Comparison of ENCODE assay signal across 13 mouse cellular contexts in the genomic region with DNA sequence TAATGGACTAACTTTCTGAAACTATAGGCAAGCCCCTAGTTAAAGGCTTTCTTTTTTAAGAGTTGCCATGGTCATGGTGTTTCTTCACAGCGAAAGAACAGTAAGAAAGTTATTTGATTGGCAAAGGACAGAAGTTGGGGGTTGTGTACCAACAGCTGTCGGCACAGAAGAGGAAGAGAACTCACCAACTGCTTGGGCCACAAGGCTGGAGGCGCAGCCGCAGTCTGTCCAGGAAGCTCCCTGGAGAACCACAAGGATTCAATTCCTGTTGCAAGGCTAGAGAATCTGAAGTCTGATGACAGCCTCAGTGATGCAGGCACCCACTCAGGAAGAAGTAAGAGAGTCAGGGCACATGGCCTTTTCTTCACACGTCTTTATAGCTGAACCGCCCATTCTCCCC. TPM values are rescaled to one million over a fixed set of nuclear protein-coding genes. Genes with fewer than 3 reads are reported as not detected.
DNase-seq lines count a peak whose midpoint lies in the region; ATAC-seq lines count a peak whose summit lies in the region.
"Had no signal": no experiment of that assay in that cellular context is flagged by ENCODE, and none has a peak within 500 bp of the region (broad histone marks: within the 10 kb centered on the region; RNA-seq: fewer than 3 reads in every experiment).

No protein-coding gene starts in this region.

- no peaks in the 10 kb centered on the region for H3K36me3 ChIP-seq in liver, embryonic 11.5 days (ENCODE audit: control insufficient read depth, insufficient read depth, low read length)
- H3K36me3 ChIP-seq: intestine, embryonic 15.5 days had no signal

- no peaks in the 10 kb centered on the region for H3K27me3 ChIP-seq in liver, embryonic 11.5 days (replicated peaks; ENCODE audit: control insufficient read depth, insufficient read depth, low read length)
- H3K27me3 ChIP-seq: intestine, embryonic 15.5 days had no signal

- DNase-seq in liver = peak; percentile 31
- DNase-seq in liver, embryonic 11.5 days (ENCODE audit: low spot score) = no peak
- peak; percentile 82 for DNase-seq in layer of hippocampus, adult 9-11 months
- no peak for DNase-seq in urinary bladder, adult 18-20 months (ENCODE audit: low spot score in 2 of 2)
- no peak for DNase-seq in ovary, adult 18-20 months (ENCODE audit: low spot score)
- DNase-seq in retina, embryonic 14.5 days (ENCODE audit: low spot score) = no peak
- DNase-seq: adrenal gland, postnatal 10 days; cerebellum, adult 18-20 months; right cerebral cortex, postnatal 14 days had no signal

- 52% methylated on average over 6 of the region's 6 CpGs for WGBS in liver, embryonic 11.5 days

- no peak overlapping the region for H3K4me3 ChIP-seq in liver, embryonic 11.5 days (ENCODE audit: low read depth, low read length)
- H3K4me3 ChIP-seq: intestine, embryonic 15.5 days had no signal

- no peak overlapping the region for H3K4me2 ChIP-seq in liver, embryonic 11.5 days
- H3K4me2 ChIP-seq: intestine, embryonic 15.5 days had no signal

- no peaks in the 10 kb centered on the region for H3K9me3 ChIP-seq in liver, embryonic 11.5 days (ENCODE audit: control insufficient read depth, low read length)
- H3K9me3 ChIP-seq: intestine, embryonic 15.5 days had no signal

- no peak overlapping the region for H3K9ac ChIP-seq in liver, embryonic 11.5 days (ENCODE audit: low read depth, low read length)
- H3K9ac ChIP-seq: intestine, embryonic 15.5 days had no signal

- no peak overlapping the region for H3K27ac ChIP-seq in liver, embryonic 11.5 days (ENCODE audit: low read depth, low read length)
- H3K27ac ChIP-seq: intestine, embryonic 15.5 days; stomach, postnatal 0 days had no signal

- ATAC-seq in liver, embryonic 11.5 days (replicated peaks; ENCODE audit: low FRiP score) = no peak
- peak; percentile 99 for ATAC-seq in granulocyte monocyte progenitor cell, adult 5-6 weeks (replicated peaks; ENCODE audit: poor library complexity, severe bottlenecking)
- peak; percentile 93 for ATAC-seq in monocyte, adult 5-6 weeks (replicated peaks; ENCODE audit: insufficient number of reproducible peaks, low FRiP score, low TSS enrichment, poor library complexity, severe bottlenecking)
- ATAC-seq: intestine, embryonic 15.5 days had no signal

- no peaks in the 10 kb centered on the region for H3K4me1 ChIP-seq in liver, embryonic 11.5 days (replicated peaks; ENCODE audit: control insufficient read depth, insufficient read depth, low read length)
- H3K4me1 ChIP-seq: intestine, embryonic 15.5 days had no signal

RNA-seq across cellular contexts. Expression of a gene that starts 12.5 kb away (rescaled TPM):
- 31.2 and 33.3 TPM in 2 replicates for polyA plus RNA-seq in liver, embryonic 11.5 days (2014; fragmentation: Nextera tagmentation; extraction: Ambion mirVana)
- total RNA-seq in granulocyte monocyte progenitor cell, adult 5-6 weeks (2014; fragmentation: Nextera tagmentation) = 64.4 and 103 TPM in 2 replicates
- total RNA-seq in granulocyte monocyte progenitor cell, adult 5-6 weeks (2017) = 88.9 and 110 TPM in 2 replicates
- total RNA-seq in monocyte, adult 5-6 weeks (2017) = 253 to 335 TPM (median 321 TPM) in 3 replicates

RNA-seq across cellular contexts. Expression of a gene that starts 15.4 kb away (rescaled TPM):
- polyA plus RNA-seq in liver, embryonic 11.5 days (2014; fragmentation: Nextera tagmentation; extraction: Ambion mirVana) = 17.9 and 20.4 TPM in 2 replicates
- 15.9 and 34.7 TPM in 2 replicates for total RNA-seq in granulocyte monocyte progenitor cell, adult 5-6 weeks (2014; fragmentation: Nextera tagmentation)
- total RNA-seq in granulocyte monocyte progenitor cell, adult 5-6 weeks (2017) = 22.6 and 40.2 TPM in 2 replicates
- total RNA-seq in monocyte, adult 5-6 weeks (2017) = 72.4 to 106 TPM (median 81.4 TPM) in 3 replicates

Comparison
In these comparisons a context has a peak if more than half of its experiments do, and no peak if none do; other contexts are left out.
1. DNase-seq: peak in liver (single experiment) and layer of hippocampus, adult 9-11 months (single experiment); none in liver, embryonic 11.5 days (single experiment), urinary bladder, adult 18-20 months (0 of 2), ovary, adult 18-20 months (single experiment) and retina, embryonic 14.5 days (single experiment).